Mouse (Mus musculus) ES-E14 (cell line): ENCODE data around the gene Pnp2.

Experiments
- CHD2 ChIP-seq: IDR thresholded peaks from 2 replicates; pipeline ENCODE4 v1.6.1; 2014; ENCODE audit warnings: mild to moderate bottlenecking, low read depth, low read length, inconsistent platforms
- HCFC1 ChIP-seq: IDR thresholded peaks from 2 replicates; pipeline ENCODE4 v1.6.1; 2012; ENCODE audit warnings: low read length, inconsistent platforms, borderline replicate concordance; ENCODE audit not compliant: insufficient read depth
- MAFK ChIP-seq: IDR thresholded peaks from 2 replicates; pipeline ENCODE4 v1.6.1; 2014; ENCODE audit warnings: mild to moderate bottlenecking, low read depth, low read length, inconsistent platforms; ENCODE audit not compliant: insufficient read depth
- ZC3H11A ChIP-seq: IDR thresholded peaks from 2 replicates; pipeline ENCODE4 v1.6.1; 2012; ENCODE audit warnings: low read depth, mild to moderate bottlenecking, inconsistent platforms, low read length, borderline replicate concordance
- ZNF384 ChIP-seq: IDR thresholded peaks from 2 replicates; pipeline ENCODE4 v1.6.1; 2012; ENCODE audit warnings: low read depth, low read length, inconsistent platforms

DNA sequence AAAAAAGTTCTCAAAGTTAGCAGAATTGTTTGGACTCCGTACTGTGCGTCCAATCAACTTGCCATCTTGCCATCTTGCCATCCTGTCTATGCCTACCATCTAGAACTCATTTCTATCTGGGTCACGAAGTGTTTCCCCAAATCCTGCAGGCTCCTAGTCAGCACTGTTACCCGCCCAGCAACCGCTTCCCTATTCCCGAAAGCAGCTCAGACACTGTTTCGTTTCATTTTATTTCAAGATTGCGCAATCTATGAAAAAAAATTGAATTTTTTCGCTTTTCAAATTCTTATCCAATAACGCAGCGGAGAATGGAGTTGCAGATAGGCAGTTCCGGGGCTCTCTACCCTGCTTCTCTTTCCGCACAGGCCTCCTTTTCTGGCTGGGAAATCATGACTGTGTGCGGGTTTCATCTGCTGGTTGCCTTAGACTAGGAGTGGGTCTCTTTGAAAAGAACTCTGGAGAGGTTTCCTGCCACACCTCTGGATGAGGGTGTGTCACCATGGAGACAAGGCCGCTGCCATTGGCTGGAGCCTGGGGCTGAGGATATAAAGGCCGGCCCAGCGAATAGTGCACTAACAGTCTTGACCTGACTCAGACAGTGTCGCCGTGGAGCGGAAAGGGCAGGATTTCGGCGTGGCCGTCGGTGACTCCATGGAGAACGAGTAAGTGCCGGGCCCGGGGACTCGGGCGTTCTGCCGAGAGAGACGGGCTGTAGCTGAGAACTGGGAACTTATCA is 11.7 kb upstream of the Pnp2 start, which contains the start of gene Gm49342:
- no peak for TF ChIP-seq ZC3H11A
- TF ChIP-seq CHD2, result no peak
- no peak for TF ChIP-seq HCFC1
- TF ChIP-seq ZNF384, result no peak
- no peak for TF ChIP-seq MAFK
